Mouse (Mus musculus) heart, embryonic 13.5 days (tissue): ENCODE measurements around the gene Atp13a1. TPM values are rescaled to one million over a fixed set of nuclear protein-coding genes. Genes with fewer than 3 reads are reported as not detected.

Experiments used
- ATAC-seq: fragments of 200-750 bp; cut with Nextera tagmentation; 2 replicates; pipeline ENCODE4 v1.8.0; 2017; ENCODE audit warnings: moderate TSS enrichment; ENCODE audit not compliant: insufficient number of reproducible peaks, low FRiP score, low TSS enrichment; ENCODE audit errors: extremely low read depth
- H3K27ac ChIP-seq: fragments of 300-500 bp; sonication (generic); replicated peaks from 2 replicates; pipeline ENCODE4 v1.5.1; 2015; ENCODE audit warnings: moderate library complexity, mild to moderate bottlenecking, inconsistent platforms
- H3K27me3 ChIP-seq: fragments of 300-500 bp; sonication (generic); replicated peaks from 2 replicates; pipeline ENCODE4 v1.6.1; 2015; ENCODE audit warnings: mild to moderate bottlenecking, inconsistent platforms
- H3K36me3 ChIP-seq: fragments of 300-500 bp; sonication (generic); 2 replicates; pipeline ENCODE4 v1.6.1; 2015; ENCODE audit warnings: mild to moderate bottlenecking, inconsistent platforms
- H3K4me1 ChIP-seq: fragments of 300-500 bp; sonication (generic); 2 replicates; pipeline ENCODE4 v1.6.1; 2015; ENCODE audit warnings: inconsistent platforms
- H3K4me2 ChIP-seq: fragments of 300-500 bp; sonication (generic); 2 replicates; pipeline ENCODE4 v1.6.1; 2015; ENCODE audit warnings: inconsistent platforms, mild to moderate bottlenecking, moderate library complexity
- H3K4me3 ChIP-seq: fragments of 300-500 bp; sonication (generic); 2 replicates; pipeline ENCODE4 v1.5.1; 2015; ENCODE audit warnings: moderate library complexity, mild to moderate bottlenecking, inconsistent platforms
- H3K9ac ChIP-seq: fragments of 300-500 bp; sonication (generic); 2 replicates; pipeline ENCODE4 v1.6.1; 2015; ENCODE audit warnings: inconsistent platforms, mild to moderate bottlenecking, moderate library complexity
- H3K9me3 ChIP-seq: fragments of 300-500 bp; sonication (generic); 2 replicates; pipeline ENCODE4 v1.6.1; 2016; ENCODE audit warnings: inconsistent platforms
- WGBS: fragments of 180-500 bp; shearing (Covaris S2); methylation state at CpG from one replicate; pipeline ENCODE4 v1.1.7; 2015; ENCODE audit warnings: mixed read lengths; 5-methylcytosine and 5-hydroxymethylcytosine counted together
- polyA plus RNA-seq: library from polyadenylated mRNA; unstranded; fragments of >200 nt; fragmentation: Nextera tagmentation; extraction: Ambion mirVana; gene quantifications from 2 replicates; pipeline ENCODE4 v1.2.1, GENCODE M21; 2015

Atp13a1 gene
- polyA plus RNA-seq, 1 experiment from 2014 or later: 25.3 TPM

DNA sequence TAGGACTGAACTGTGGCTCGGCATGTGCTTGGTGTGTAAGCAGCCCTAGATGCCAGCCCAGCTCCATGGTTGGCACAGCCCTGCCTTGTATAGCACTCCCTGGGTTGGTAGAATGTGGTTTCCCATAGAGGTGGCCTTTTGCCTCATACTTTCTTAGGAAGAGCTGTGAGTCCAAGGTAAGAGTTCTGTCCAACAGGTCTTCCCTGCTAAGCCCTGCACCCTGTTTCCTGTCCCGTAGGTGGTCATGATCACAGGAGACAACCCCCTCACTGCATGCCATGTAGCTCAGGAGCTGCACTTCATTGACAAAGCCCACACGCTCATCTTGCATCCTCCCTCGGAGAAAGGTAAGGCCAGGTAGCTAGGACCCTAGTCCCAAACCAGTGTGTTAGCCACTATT lies 10.8 kb downstream of the Atp13a1 start:
- Histone ChIP-seq H3K4me2 (no peak overlapping the region), H3K36me3 (peaks cover 100% of the 10 kb centered on the region), H3K27me3 (no peaks in the 10 kb centered on the region), H3K9me3 (no peaks in the 10 kb centered on the region), H3K4me1 (no peaks in the 10 kb centered on the region), H3K4me3 (no peak overlapping the region), H3K27ac (no peak overlapping the region), H3K9ac (no peak overlapping the region)
- no peak for ATAC-seq
- 90% methylated on average over 4 of the region's 4 CpGs for WGBS

DNA sequence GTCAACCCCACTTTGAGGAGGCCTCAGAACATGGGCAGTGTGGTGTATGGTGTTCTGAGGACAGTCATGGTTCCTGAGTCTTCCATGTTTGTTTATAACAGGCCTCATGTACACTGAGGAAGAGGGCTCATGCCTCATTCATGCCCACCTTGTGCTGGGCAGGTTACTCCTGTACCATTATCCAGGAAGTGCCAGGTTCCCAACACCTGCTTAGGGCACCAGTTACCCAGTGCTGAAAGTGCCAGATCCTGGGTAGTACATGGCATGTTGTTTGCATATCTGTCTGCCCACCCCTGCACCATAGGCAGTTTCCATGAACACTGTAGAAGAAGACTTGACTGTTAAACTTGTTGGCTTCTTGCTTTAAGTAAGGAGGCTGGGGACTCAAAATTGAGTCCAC lies 11.3 kb downstream of the Atp13a1 start:
- ATAC-seq: no peak
- Histone ChIP-seq H3K27me3 (no peaks in the 10 kb centered on the region), H3K9me3 (no peaks in the 10 kb centered on the region), H3K27ac (no peak overlapping the region), H3K36me3 (peaks cover 100% of the 10 kb centered on the region), H3K9ac (no peak overlapping the region), H3K4me1 (no peaks in the 10 kb centered on the region), H3K4me2 (no peak overlapping the region), H3K4me3 (no peak overlapping the region)

DNA sequence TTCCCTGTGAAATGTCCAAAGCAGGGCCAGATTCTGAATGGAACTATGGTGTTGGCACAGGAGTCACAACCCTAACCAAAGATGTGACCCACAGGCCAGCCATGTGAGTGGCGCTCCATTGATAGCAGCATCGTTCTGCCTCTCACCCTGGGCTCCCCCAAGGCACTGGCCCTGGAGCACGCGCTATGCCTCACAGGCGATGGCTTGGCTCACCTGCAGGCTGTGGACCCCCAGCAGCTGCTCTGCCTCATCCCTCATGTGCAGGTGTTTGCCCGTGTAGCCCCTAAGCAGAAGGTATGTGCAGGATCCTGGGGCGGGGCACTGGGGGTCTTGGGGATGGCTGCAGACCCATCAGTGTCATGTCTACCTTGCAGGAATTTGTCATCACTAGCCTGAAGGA lies 12.4 kb downstream of the Atp13a1 start:
- Histone ChIP-seq H3K4me2 (no peak overlapping the region), H3K27me3 (no peaks in the 10 kb centered on the region), H3K9ac (no peak overlapping the region), H3K36me3 (peaks cover 99% of the 10 kb centered on the region), H3K27ac (no peak overlapping the region), H3K4me3 (no peak overlapping the region), H3K4me1 (peaks cover 3% of the 10 kb centered on the region; the same call in 1 of the 2 replicates), H3K9me3 (no peaks in the 10 kb centered on the region)
- no peak for ATAC-seq
- WGBS: 90% methylated on average over 7 of the region's 7 CpGs

DNA sequence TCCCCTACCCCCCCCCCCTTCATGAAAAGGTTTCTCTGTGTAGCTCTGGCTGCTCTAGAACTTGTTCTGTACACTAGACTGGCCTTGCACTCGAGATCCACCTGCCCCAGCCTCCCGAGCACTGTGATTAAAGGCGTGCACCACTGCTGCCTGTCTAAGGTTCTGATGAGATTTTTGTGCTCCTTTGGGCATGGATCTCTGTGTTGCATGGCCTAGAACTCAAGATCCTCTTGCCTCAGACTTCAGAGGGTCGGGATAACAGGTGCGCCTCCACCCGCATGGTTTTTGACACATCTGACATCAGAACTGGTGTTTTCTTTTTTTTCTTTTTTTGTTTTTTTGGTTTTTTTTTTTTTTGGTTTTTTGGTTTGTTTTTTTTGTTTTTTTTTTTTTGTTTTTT lies 13.6 kb downstream of the Atp13a1 start:
- H3K36me3 ChIP-seq: peaks cover 87% of the 10 kb centered on the region
- ATAC-seq: no peak
- H3K4me3 ChIP-seq: no peak overlapping the region
- no peak overlapping the region for H3K9ac ChIP-seq
- H3K27ac ChIP-seq: no peak overlapping the region
- H3K9me3 ChIP-seq: no peaks in the 10 kb centered on the region
- H3K4me2 ChIP-seq: no peak overlapping the region
- H3K4me1 ChIP-seq: peaks cover 9% of the 10 kb centered on the region
- H3K27me3 ChIP-seq: no peaks in the 10 kb centered on the region
- 92% methylated on average over 6 of the region's 6 CpGs for WGBS

DNA sequence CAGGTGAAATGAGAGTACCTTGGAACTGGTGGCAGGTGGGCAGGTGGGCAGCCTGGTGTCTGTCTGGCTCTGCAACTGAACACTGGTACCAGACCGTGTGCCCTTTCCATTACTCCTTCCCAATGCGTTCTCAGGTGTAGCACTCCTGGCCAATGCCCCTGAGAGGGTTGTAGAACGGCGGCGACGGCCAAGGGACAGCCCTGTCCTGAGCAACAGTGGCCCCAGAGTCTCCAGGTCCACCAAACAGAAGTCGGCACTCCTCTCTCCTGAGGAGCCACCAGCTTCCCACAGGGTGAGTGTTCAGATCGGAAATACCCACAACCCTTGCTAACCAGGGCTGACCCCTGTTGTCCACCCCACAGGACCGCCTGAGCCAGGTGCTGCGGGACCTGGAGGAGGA lies 14.1 kb downstream of the Atp13a1 start:
- H3K9me3 ChIP-seq: no peaks in the 10 kb centered on the region

DNA sequence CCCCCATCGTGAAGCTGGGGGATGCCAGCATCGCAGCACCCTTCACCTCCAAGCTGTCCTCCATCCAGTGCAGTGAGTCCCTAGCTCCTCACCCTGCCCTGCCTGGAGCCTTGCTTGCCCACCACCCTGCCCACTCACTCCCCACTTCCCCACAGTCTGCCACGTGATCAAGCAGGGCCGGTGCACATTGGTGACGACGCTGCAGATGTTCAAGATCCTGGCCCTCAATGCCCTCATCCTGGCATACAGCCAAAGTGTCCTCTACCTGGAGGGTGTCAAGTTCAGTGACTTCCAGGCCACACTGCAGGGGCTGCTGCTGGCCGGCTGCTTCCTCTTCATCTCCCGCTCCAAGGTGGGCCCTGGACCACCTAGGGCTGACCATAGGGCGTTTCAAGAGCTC lies 14.5 kb downstream of the Atp13a1 start:
- H3K9me3 ChIP-seq: no peaks in the 10 kb centered on the region
- ATAC-seq: no peak
- no peak overlapping the region for H3K4me3 ChIP-seq
- no peak overlapping the region for H3K9ac ChIP-seq
- no peak overlapping the region for H3K27ac ChIP-seq
- WGBS: 88% methylated on average over 9 of the region's 9 CpGs
- H3K4me2 ChIP-seq: no peak overlapping the region
- H3K27me3 ChIP-seq: no peaks in the 10 kb centered on the region
- peaks cover 9% of the 10 kb centered on the region for H3K4me1 ChIP-seq
- H3K36me3 ChIP-seq: peaks cover 82% of the 10 kb centered on the region

More for the DNA sequence above, 14.1 kb downstream of the Atp13a1 start:
- H3K27me3 ChIP-seq: no peaks in the 10 kb centered on the region
- H3K4me3 ChIP-seq: no peak overlapping the region
- no peak overlapping the region for H3K4me2 ChIP-seq
- no peak overlapping the region for H3K9ac ChIP-seq
- no peak overlapping the region for H3K27ac ChIP-seq
- WGBS: 96% methylated on average over 10 of the region's 10 CpGs
- peaks cover 9% of the 10 kb centered on the region for H3K4me1 ChIP-seq
- no peak for ATAC-seq
- peaks cover 82% of the 10 kb centered on the region for H3K36me3 ChIP-seq

DNA sequence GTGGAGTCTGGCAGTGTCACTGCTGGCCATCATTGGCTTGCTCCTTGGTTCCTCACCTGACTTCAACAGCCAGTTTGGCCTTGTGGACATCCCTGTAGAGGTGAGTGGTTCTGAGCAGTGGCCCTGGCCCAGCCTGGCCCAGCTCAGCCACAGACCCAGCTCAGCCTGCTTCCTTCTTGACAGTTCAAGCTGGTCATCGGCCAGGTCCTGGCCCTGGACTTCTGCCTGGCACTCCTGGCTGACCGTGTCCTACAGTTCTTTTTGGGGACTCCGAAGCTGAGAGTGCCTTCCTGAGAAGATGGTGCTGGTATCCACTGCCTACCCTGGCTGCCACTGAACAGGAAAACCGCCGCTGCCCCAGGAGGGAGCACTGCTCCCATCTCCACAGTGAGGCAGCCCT lies 16.3 kb downstream of the Atp13a1 start:
- ATAC-seq: no peak
- Histone ChIP-seq H3K9me3 (no peaks in the 10 kb centered on the region), H3K36me3 (peaks cover 82% of the 10 kb centered on the region), H3K27ac (no peak overlapping the region), H3K4me1 (peaks cover 9% of the 10 kb centered on the region), H3K4me3 (no peak overlapping the region), H3K27me3 (no peaks in the 10 kb centered on the region), H3K9ac (no peak overlapping the region), H3K4me2 (no peak overlapping the region)
- 88% methylated on average over 5 of the region's 5 CpGs for WGBS

DNA sequence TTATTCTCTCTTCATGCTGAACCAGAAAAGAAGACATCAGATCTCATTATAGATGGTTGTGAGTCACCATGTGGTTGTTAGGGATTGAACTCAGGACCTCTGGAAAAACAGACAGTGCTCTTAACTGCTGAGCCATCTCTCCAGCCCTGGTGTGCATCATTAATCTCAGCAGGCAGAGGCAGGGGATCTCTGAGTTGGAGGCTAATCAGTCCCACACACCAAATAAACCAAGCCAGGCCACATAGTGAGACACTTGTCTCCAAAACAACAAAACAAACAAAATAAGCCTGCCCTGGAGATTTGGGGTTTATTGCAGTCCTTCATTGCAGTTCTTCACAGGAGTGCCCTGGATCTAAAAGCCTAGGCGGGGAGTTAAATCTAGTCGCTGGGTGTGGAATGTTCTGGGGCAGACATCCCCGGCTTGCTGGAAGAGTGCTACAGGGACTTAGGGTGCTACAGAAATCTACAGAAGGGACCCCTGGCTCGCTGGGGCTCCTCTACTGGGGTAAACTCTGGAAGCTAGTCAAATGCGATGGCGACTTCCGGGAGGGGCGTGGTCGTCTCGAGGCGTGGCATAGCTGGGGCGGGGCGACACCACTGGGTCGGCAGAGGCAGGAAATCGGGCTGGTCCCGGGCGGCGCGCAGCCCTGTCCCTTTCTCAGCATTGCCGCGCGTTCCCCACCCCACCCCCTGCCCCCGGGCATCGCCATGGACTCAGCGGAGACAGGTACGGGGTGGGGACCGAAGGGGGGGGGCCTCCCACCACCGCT lies 17.3 kb downstream of the Atp13a1 start, which contains the start of gene Gmip:
TSS of gene Gmip (plus strand) at position 586 of the 770 bp plus-strand sequence.
- Histone ChIP-seq H3K36me3 (peaks cover 80% of the 10 kb centered on the region), H3K9ac (peak within 1 kb of the TSS; percentile 81), H3K4me2 (peak within 1 kb of the TSS; percentile 92), H3K9me3 (no peaks in the 10 kb centered on the region), H3K27ac (no peak within 1 kb of the TSS), H3K27me3 (no peaks in the 10 kb centered on the region), H3K4me3 (peak within 1 kb of the TSS; percentile 64), H3K4me1 (peaks cover 9% of the 10 kb centered on the region)
- ATAC-seq: no peak
- 6% methylated on average over 28 of the region's 28 CpGs for WGBS

DNA sequence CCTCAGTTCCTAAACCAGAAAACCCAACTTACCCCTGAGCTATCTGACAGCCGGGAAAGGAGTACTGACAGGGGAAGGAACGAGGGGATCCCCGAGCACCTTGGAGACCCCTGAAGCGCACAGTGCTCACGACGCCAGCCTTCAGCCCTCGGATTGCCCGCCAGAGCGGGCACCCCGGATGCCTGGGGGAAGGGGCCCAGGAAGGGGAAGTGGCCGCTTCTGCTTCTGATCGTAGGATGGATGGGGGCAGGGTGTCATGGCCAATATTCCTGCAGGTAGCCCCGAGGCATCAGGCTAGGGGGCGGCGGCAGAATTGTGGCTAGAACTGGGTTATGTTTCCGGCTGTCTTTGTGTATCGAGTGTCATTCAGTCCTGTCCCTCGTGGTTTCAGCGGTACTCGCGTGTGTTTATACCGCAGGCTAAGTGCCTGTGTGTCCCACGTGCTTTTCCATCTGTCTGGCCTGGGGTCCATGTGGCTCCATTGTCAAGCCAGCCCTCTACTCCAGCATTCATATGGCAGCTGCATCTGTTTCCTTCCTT lies 18.0 kb downstream of the Atp13a1 start:
- H3K9me3 ChIP-seq: no peaks in the 10 kb centered on the region
- H3K27ac ChIP-seq: no peak overlapping the region
- 2% methylated on average over 23 of the region's 23 CpGs for WGBS
- H3K4me2 ChIP-seq: peak overlapping the region; percentile 92
- no peaks in the 10 kb centered on the region for H3K27me3 ChIP-seq
- H3K4me3 ChIP-seq: peak overlapping the region; percentile 64
- peaks cover 80% of the 10 kb centered on the region for H3K36me3 ChIP-seq
- 0 out of 2 replicates have a peak, but pooled peaks have one; percentile 9 for ATAC-seq
- peaks cover 9% of the 10 kb centered on the region for H3K4me1 ChIP-seq
- peak overlapping the region; percentile 81 for H3K9ac ChIP-seq

DNA sequence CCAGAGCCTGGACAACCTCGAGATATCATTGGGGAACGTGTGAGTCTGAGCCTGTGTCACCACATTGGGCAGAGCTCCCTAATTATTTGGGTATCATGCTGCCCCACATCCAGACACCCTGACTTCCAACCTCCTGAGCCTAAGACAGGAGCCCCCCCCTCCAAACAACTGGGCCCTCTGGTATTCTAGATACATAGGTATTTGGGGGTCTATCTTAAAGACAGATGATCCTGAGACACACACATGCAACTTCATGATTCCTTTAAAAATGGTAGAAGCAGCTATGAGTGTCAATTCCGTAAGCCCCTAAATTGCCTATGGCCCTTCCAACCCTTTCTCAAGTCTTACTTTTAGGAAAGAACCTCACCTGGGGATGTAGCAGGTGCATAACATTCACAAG lies 18.9 kb downstream of the Atp13a1 start:
- H3K9ac ChIP-seq: no peak overlapping the region
- peaks cover 80% of the 10 kb centered on the region for H3K36me3 ChIP-seq
- H3K4me3 ChIP-seq: no peak overlapping the region
- H3K9me3 ChIP-seq: no peaks in the 10 kb centered on the region
- H3K27me3 ChIP-seq: no peaks in the 10 kb centered on the region
- ATAC-seq: no peak
- H3K4me1 ChIP-seq: peaks cover 9% of the 10 kb centered on the region
- WGBS: 47% methylated on average over 3 of the region's 3 CpGs
- H3K4me2 ChIP-seq: peak overlapping the region; percentile 92; the same call in 1 of the 2 replicates
- no peak overlapping the region for H3K27ac ChIP-seq

DNA sequence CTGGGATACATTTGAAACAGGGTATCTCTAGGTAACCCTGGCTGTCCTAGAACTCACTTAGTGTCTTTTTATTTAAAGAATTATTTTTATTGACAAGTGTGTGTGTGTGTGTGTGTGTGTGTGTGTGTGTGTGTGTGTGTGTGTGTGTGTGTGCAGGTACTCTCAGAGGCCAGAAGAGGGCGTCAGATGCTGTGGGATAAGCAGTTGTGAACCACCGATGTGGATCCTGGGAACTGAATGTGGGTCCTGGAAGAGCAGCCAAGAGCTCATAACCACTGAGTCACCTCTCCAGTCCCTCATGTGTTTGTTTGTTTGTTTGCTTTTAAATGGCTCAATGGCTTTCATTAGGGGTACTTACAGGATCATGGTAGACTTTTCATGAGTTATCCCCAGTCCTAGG lies 23.9 kb downstream of the Atp13a1 start:
- Histone ChIP-seq H3K9me3 (no peaks in the 10 kb centered on the region), H3K4me1 (0 out of 2 replicates have a peak, but pooled peaks cover 3% of the 10 kb centered on the region), H3K4me3 (no peak overlapping the region), H3K4me2 (no peak overlapping the region), H3K9ac (no peak overlapping the region), H3K27me3 (no peaks in the 10 kb centered on the region), H3K27ac (no peak overlapping the region), H3K36me3 (peaks cover 90% of the 10 kb centered on the region)
- ATAC-seq: no peak
- WGBS: 81% methylated on average over 2 of the region's 2 CpGs

DNA sequence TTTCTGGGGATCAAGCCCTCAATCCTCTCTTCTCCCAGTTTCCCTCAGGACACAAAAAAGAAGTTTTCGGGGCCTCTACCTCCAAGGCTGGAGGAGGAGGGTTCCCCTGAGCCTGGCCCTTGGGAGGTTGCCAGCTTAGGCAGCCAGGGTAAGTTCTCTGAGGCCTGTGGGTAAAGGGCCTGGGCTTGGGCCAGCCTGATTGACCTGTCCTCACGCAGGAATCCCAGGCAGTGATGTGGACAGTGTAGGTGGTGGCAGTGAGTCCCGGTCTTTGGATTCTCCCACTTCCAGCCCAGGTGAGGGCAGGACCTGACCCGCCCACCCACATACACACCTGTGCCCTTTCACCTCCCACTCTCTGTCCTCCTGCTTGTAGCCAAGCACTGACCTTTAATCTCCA lies 24.4 kb downstream of the Atp13a1 start:
- Histone ChIP-seq H3K4me2 (no peak overlapping the region), H3K36me3 (peaks cover 86% of the 10 kb centered on the region), H3K27ac (no peak overlapping the region), H3K27me3 (no peaks in the 10 kb centered on the region), H3K4me1 (0 out of 2 replicates have a peak, but pooled peaks cover 3% of the 10 kb centered on the region), H3K9ac (no peak overlapping the region), H3K4me3 (no peak overlapping the region), H3K9me3 (no peaks in the 10 kb centered on the region)
- no peak for ATAC-seq
- WGBS: 88% methylated on average over 4 of the region's 4 CpGs
